Mouse (Mus musculus) heart, adult 2 months (tissue): ENCODE measurements around the gene Glt8d2.

Experiments used
- CTCF ChIP-seq: fragments of 200-600 bp; IDR thresholded peaks from 2 replicates; pipeline ENCODE4 v1.8.1; 2022; ENCODE audit warnings: antibody characterized with exemption, mild to moderate bottlenecking, moderate library complexity
- EP300 ChIP-seq: fragments of 200-500 bp; IDR thresholded peaks from 2 replicates; pipeline ENCODE4 v1.6.1; 2011; ENCODE audit warnings: low read depth, low read length, control low read depth; ENCODE audit not compliant: insufficient read depth

- TF ChIP-seq CTCF (no peak), EP300 (no peak)
Measured at GRCm38 (mm10) chr10:82646083-82646482, 44.4 kb downstream of the Glt8d2 start.
